Mouse (Mus musculus): Measurements from ENCODE around the gene Ncbp3.

Ncbp3 gene

GRCm38 (mm10) chr11:73047542-73047996, at the start of gene Ncbp3:
Gene Ncbp3, plus strand, starts transcription at chr11:73047783.
- peak; percentile 96 for DNase-seq (ENCODE audit: low spot score)

DNA sequence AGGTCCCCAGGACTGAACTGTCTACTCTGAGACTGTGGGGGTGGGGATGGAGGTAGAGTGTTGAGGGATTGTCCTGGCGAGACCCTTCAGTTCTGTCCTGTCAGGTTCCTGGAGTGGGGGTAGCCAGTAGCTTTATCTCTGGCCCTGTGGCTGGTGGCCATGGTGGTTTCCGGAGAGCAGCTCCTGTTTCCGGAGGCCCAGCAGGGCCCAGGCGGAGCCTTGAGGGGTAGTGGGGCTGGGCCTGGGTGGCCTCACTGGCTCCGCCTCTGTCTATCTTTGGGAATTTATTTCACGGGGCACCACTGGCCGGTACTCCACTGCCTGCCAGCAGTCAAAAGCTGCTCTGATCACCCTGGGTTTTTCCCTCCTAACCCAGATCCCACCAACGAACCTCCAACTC, 48.8 kb upstream of the Ncbp3 start, which contains the start of gene P2rx1:
Gene P2rx1 (plus strand): TSS at position 333 of the 400 bp plus-strand sequence.
- DNase-seq (ENCODE audit: low spot score): no peak

- no peak for DNase-seq (ENCODE audit: low spot score)
These were observed 46.6 kb upstream of the Ncbp3 start for GRCm38 (mm10) chr11:73001029-73001428.

GRCm38 (mm10) chr11:73006377-73006776, 41.2 kb upstream of the Ncbp3 start:
- DNase-seq (ENCODE audit: low spot score): no peak

- no peak for DNase-seq (ENCODE audit: low spot score)
These were observed 40.5 kb upstream of the Ncbp3 start for GRCm38 (mm10) chr11:73007113-73007512.

DNA sequence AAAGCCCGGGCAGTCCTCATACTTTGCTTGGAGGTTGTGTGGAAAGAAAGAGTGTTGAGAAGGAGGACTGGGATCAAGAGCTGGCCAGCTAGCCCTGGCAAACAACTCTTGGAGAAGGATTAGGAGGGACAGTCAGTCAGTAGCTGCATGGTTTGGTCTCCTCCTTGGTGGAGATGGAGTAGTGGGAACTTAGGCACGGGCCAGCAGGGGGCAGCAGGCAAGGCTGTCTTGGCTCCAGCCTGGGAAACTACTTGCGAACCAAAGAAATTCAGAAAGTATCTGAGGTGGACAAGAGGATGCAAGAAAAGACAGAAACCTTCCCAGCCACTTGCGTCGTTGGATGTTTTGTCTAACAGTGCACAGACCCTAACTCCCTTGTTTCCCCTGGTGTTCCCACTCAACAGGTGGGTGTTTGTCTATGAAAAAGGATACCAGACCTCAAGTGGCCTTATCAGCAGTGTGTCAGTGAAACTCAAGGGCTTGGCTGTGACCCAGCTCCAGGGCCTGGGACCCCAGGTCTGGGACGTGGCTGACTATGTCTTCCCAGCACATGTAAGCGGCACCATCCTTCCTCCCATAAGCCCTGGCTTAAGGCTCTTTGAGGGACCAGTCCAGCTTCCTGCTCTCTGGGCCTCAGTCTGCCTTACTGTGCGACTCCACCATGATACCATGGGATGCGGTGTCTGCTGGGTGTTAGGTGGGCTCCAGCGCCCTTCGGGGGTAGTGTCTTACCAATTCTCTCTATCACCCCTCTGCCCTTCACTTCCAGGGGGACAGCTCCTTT, 39.7 kb upstream of the Ncbp3 start:
- DNase-seq (ENCODE audit: low spot score): no peak

GRCm38 (mm10) chr11:73008826-73009225, 38.8 kb upstream of the Ncbp3 start:
- DNase-seq (ENCODE audit: low spot score): no peak

DNA sequence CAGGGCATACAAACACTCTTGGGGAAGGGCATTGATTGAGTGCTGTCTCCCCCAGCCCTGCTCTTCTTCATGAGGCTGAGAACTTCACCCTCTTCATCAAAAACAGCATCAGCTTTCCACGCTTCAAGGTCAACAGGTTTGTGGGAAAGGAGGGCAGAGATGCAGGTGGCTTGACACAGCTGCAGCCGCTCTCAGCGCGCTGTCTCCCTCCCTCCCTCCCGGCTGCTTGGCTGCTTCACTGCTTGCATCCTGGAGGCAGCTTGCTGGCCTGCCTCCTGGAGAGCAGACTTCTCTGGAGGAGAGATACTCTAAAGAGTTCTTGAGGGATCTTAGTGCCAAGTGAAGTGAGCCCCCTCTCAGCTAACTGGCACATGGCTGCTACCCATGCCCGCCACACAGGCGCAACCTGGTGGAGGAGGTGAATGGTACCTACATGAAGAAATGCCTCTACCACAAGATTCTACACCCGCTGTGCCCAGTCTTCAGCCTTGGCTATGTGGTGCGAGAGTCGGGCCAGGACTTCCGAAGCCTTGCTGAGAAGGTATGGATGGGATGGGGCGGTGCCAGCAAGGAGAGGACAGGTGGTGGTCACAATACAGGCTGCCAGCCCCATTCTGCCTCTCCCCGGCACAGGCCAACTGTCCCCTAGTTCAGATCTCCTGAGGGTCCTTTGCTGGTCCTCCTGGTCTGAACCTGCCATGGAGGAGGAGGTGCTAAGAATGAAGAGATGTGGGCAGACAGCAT, 37.9 kb upstream of the Ncbp3 start:
- DNase-seq (ENCODE audit: low spot score): no peak

DNA sequence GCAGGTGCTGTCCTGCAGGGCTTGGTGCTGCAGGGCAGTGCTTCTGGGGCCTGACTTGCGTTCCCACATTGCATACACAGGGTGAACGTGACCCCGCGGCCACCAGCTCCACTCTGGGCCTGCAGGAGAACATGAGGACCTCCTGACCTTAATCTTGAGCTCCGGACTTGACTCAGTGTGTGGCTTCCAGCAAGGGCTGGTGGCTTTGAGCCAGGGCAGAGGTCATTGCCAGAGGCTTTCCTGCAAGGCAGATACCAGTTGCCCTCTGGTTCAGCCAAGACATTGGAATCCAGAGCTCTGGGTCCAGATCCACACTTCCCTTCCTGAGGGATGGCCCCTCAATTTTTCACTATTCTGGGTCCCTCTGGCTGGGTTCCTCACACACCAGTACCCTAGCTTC, 33.6 kb upstream of the Ncbp3 start:
- no peak for DNase-seq (ENCODE audit: low spot score)

DNA sequence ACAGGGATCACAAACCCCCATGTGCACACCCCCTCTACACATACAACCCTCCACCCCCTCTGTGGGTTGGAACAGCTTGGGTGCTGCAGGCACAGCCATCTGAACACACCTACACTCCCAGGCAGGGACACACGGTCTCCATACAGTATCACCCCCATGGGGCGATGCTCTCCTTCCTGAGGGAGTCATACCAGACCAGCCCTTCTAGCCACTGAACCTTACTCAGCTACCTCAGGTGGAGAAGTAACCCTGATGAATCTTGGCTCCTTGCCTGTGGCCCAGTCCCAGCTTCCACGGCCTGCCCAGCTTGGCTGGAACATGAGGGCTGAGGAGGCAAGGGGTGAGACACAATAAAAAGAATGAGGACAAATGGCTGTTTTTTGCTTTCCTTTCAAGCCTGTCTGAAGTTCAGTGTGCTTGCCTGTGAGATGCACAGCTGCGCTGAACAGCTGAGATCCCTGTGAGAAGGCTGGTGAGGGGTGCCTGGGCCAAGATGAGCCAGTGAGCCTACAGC, 32.7 kb upstream of the Ncbp3 start:
- no peak for DNase-seq (ENCODE audit: low spot score)

- DNase-seq (ENCODE audit: low spot score): peak; percentile 57
These were observed 32.0 kb upstream of the Ncbp3 start for GRCm38 (mm10) chr11:73015391-73016102.

DNA sequence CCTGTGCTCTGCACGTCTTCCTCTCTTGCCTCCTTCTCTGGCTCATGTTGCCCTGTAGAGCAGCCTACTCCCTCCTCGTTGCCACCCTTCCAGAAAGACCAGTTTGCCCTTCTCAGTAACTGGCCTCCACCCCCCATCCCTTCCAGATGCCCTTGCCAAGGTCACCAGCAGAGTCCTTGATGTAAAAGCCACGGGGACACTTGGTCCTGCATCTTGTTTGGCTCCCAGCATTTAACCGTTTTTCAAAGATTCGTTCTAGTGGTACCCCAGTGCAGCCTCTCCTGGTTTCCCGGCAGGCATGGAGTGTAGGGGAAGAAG, 31.5 kb upstream of the Ncbp3 start:
- no peak for DNase-seq (ENCODE audit: low spot score)

GRCm38 (mm10) chr11:73018471-73019146, 29.0 kb upstream of the Ncbp3 start, which contains the start of gene Camkk1:
Gene Camkk1, plus strand, starts transcription at chr11:73019008.
- DNase-seq (ENCODE audit: low spot score): peak; percentile 87

DNA sequence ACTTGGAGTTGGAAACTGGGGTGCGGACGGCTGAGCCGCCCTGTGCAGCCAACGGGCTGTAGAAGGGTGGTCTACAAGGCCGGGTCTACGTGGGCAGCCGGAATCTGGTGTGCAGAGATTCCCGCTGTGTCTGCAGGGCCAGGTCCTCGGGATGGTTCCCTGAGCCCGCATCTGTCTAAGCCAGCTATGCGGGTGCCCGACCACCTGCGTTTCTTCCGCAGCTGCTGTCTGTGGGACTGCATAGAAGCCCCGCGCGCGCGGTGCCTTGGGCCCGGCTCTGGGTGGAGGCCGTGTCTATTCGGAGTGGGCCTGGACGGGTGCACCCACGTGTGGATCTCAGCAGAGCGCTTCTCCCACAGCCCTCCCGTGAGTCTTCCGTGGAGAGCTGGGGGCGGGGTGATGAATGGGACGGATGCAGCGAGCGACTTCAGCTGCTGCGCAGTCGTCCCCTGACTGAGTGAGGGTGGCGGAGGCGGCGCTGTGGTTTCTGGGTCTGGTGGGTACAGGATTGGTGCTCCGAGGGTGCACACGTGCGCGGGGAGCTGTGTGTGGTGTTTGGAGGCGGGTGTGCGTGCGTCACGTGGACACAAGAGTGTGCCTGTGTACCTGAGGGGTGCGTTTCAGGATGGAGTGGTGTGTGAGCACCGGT, 28.3 kb upstream of the Ncbp3 start:
- DNase-seq (ENCODE audit: low spot score): peak; percentile 26

DNA sequence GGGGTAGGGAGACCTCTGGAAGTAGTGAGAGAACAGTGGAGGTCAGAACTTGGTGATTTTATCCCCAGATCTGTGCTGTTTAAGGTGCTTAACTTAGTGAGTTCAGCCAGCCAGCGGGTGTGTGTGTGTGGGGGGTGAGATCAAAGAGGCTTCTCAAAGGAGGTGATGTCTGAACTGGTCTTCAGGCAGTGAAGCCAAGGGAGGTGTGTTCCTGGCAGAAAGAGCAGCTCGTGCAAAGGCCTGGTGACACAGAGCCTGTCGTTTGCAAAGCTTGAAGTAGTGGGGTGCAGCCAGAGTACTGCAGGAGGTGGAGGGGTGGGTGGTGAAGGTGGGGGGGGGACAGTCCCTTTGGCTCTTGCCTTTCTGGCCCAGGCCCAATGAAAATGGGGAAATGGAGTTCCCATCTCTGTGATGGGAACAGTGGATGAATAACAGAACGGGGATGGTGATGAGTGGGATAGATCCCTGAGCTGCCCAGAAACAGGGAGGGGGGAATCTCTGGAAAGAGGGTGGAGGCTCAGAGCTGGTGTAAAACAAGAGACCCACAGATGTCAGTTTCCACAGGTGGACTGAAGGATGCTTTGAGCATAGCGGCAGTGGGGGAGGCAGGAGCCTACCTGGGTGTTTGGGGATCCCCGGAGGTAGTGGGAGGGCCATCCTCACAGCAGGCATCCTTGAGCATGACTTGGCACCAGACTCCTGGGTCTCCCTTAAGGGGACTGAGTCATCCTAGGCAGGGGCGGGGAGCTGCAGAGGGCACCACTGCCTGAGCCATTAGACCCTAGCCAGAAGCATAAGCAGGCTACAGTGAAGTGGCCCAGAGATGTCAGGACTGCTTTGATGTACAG, 26.4 kb upstream of the Ncbp3 start:
- DNase-seq (ENCODE audit: low spot score): no peak

- DNase-seq (ENCODE audit: low spot score): no peak
These were observed 24.5 kb upstream of the Ncbp3 start for GRCm38 (mm10) chr11:73023099-73023498.

- no peak for DNase-seq (ENCODE audit: low spot score)
These were observed 23.8 kb upstream of the Ncbp3 start for GRCm38 (mm10) chr11:73023827-73024226.

- DNase-seq (ENCODE audit: low spot score): no peak
These were observed 23.2 kb upstream of the Ncbp3 start for GRCm38 (mm10) chr11:73024236-73024904.

GRCm38 (mm10) chr11:73026961-73027360, 20.6 kb upstream of the Ncbp3 start:
- no peak for DNase-seq (ENCODE audit: low spot score)
